Mouse (Mus musculus): Measurements from ENCODE around the gene Lhx6.

GRCm38 (mm10) chr2:36090853-36091741 lies 14.1 kb downstream of the Lhx6 start:
- TF ChIP-seq CTCF (conservative IDR thresholded peaks at IDR 0.05; ENCODE audit: low read length) = no peak
- no peak for TF ChIP-seq POU5F1 (IDR thresholded peaks at IDR 0.05; ENCODE audit: borderline replicate concordance, low read length)
- TF ChIP-seq NANOG (IDR thresholded peaks at IDR 0.05; ENCODE audit: borderline replicate concordance, low read length) = no peak

All from E14TG2a.4 (cell line).